Mouse (Mus musculus): Measurements from ENCODE around the gene Slc9b2.
A peak's percentile ranks its signal among the peaks of the same experiment; 100 is the strongest.

The Slc9b2 gene

DNA sequence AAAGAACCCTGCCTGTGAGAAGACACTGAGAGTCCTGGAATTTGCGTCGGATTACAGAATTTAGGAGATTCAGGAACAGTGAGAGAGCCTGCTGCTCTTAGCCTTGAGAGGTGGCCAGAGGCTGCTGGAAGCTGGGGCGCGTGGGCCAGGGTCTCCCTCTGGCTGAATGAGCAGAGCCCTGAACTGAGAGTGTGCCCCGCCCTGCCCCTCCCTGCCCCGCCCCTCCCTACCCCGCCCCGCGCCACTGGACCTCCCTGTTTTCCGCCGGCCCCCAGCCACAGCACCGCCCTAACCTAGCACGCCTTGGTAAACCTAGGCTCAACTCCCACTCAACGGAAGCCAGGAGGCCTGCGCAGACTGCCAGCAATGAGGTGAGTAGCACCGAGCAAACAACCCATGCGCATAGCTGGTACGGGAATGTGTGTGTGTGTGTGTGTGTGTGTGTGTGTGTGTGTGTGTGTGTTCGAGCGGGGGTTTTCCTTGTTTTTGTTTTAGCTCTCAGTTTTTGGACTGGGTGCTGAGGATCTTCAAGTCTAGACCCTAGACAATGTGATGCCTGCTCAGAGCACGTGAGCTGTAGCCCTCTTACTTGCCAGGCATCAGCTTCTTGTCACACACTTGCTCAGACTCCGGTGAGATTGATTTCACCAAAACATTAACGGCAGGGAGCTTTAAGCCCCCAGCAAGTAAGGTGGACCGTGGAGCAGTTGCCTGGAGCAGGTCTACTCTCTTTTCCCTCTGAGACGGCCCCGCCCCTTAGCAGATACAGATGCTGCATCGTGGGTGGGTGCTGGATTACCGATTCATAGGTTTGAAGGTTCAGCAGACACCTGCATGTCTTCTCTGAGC is at the start of gene Slc9b2:
Slc9b2 (plus strand) TSS at position 290 of the 849 bp plus-strand sequence.
- DNase-seq (ENCODE audit: low spot score): peak; percentile 68

GRCm38 (mm10) chr3:135258919-135259318 is 48.6 kb upstream of the Slc9b2 start:
- no peak for DNase-seq (ENCODE audit: low spot score)

- DNase-seq (ENCODE audit: low spot score): no peak
Observed at GRCm38 (mm10) chr3:135260233-135260632, 47.3 kb upstream of the Slc9b2 start.

DNA sequence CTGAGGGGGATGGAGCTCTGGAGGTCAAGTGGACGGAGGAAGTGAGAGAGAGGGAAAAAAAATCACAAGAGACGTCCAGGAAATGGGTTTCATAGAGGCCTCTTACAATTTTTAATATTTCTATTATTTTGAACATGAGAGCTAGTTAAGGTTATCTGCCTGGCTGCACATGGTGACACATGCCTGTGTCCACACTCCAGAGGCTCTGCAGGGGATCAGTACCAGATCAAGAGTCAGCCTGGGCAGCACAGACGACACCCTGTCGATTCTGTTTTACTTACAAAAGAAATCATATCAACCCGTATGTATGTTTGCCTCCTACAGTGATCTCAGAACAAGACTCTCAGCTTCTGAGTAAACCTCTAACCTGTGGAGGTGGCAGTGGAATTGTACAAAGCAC is 38.9 kb upstream of the Slc9b2 start:
- no peak for DNase-seq (ENCODE audit: low spot score)

DNA sequence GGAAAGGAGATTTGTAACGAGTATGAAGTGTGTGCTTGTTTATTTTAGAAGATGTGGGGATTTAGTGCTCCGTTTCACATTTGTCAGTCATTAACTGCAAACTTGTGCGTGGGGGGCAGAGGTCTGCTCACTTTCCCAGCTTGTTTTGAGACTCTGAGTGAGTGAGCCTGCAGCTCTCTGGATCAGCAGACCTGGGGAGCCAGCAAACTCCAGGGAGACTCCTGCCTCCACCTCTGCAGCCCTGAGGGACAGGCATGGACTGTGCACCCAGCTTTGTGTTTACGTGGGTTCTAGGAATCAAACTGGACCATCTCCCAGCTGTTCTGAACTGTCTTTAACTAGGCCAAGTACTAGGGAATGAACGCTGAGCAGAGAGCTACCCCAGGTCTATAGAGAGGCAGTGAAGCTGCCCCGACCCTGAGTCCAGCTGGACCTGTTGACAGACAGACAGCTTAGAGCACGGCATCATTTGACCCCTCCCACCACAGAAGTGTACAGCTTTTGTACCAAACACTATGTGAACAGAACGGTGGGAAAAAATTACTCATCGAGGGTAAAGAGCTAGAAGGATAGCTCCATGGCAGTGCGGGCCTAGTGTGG is 38.0 kb upstream of the Slc9b2 start:
- no peak for DNase-seq (ENCODE audit: low spot score)

GRCm38 (mm10) chr3:135272627-135273026 is 34.9 kb upstream of the Slc9b2 start:
- DNase-seq (ENCODE audit: low spot score): no peak

- DNase-seq (ENCODE audit: low spot score): no peak
Observed at GRCm38 (mm10) chr3:135273047-135273446, 34.5 kb upstream of the Slc9b2 start.

DNA sequence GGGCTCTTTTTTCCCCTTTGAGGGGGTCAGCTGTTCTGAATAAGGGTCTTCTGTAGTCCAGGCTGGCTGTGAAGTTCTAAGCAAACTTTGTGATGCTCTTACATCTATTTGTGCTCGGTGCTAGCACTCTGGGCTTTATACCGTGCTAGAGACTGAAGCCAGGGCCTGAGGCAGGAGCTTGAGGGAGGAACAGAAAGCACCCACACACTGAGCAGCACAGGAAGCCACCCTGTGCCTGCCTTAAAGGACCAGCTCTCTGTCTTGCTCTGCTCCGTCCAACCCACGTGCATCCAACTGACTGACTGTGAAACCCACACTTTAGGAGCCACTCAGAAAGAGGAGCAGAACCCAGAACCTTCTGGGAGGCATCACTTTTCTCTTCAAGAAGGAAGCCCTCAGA is 27.3 kb upstream of the Slc9b2 start:
- no peak for DNase-seq (ENCODE audit: low spot score)

DNA sequence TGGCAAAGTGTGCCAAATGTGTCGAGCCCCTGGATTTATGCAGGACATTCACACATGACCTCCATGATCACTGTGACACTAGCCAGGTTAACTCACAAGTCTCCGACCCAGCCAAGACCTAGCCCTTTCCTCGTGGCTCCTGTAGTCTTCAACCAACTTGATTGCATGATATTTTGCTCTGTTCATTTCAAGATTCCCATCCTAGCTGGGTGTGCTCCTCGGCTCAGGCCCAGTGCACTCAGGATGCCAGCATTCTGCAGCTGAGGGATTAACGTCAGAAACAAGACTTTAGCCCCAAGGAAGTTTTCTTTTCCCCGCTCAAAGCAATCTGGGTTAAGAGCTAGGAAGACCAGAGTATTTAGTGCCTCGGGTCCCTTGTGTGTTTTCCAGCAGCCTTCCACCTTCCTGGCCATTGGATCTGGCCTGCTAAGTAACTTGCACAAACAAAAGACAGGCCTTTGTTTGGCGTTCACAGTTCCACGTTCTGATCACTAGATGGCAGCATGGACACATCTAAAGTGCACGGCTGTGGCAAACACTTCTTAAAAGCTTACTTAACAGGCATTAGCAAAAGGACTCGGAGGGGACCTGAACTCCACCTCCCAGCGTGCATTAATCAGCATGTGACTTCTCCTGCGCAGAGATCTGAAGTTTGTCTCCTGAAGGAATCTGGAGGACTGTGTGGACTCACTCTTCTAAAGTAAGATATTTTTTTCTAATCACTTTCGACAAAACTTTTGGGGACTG is 26.7 kb upstream of the Slc9b2 start, which contains the start of gene Bdh2:
Bdh2 (plus strand) TSS at position 553 of the 747 bp plus-strand sequence.
- peak; percentile 96 for DNase-seq (ENCODE audit: low spot score)

DNA sequence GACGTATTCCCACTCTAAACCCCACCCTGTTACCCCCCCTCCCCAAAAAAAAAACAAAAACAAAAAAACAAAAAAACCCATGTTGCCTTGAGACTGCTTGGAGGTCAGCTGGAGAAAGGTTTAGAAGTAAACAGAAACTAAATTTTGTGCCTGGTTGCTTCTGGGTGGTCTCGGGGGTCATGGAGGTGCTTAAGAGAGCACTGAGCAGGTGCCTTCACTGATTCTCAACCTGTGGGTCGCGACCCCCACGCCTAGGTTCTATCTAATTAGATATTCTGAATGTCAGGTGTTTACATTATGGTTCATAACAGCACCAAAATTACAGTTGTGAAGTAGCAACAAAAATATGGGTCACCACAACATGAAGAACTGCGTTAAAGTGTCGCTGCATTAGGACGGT is 25.8 kb upstream of the Slc9b2 start:
- DNase-seq (ENCODE audit: low spot score): no peak

- no peak for DNase-seq (ENCODE audit: low spot score)
Observed at GRCm38 (mm10) chr3:135285256-135285655, 22.2 kb upstream of the Slc9b2 start.

- no peak for DNase-seq (ENCODE audit: low spot score)
Observed at GRCm38 (mm10) chr3:135285807-135286206, 21.7 kb upstream of the Slc9b2 start.

- no peak for DNase-seq (ENCODE audit: low spot score)
Observed at GRCm38 (mm10) chr3:135288138-135288750, 19.3 kb upstream of the Slc9b2 start.

- DNase-seq (ENCODE audit: low spot score): no peak
Observed at GRCm38 (mm10) chr3:135289148-135289547, 18.4 kb upstream of the Slc9b2 start.

GRCm38 (mm10) chr3:135290249-135290894 is 17.1 kb upstream of the Slc9b2 start:
- peak; percentile 82 for DNase-seq (ENCODE audit: low spot score)

GRCm38 (mm10) chr3:135293703-135294102 is 13.8 kb upstream of the Slc9b2 start:
- no peak for DNase-seq (ENCODE audit: low spot score)

- DNase-seq (ENCODE audit: low spot score): no peak
Observed at GRCm38 (mm10) chr3:135295559-135295958, 11.9 kb upstream of the Slc9b2 start.

- DNase-seq (ENCODE audit: low spot score): no peak
Observed at GRCm38 (mm10) chr3:135298560-135298959, 8.9 kb upstream of the Slc9b2 start.

GRCm38 (mm10) chr3:135300081-135300480 is 7.4 kb upstream of the Slc9b2 start:
- DNase-seq (ENCODE audit: low spot score): no peak

- DNase-seq (ENCODE audit: low spot score): peak; percentile 65
Observed at GRCm38 (mm10) chr3:135304060-135304459, 3.4 kb upstream of the Slc9b2 start.

- DNase-seq (ENCODE audit: low spot score): peak; percentile 63
Observed at GRCm38 (mm10) chr3:135304566-135304965, 2.9 kb upstream of the Slc9b2 start.
